Mouse (Mus musculus) CD4-positive helper T cell, adult 2 months (primary cell): Measurements from ENCODE around the gene Aimp2.
A peak's percentile ranks its signal among the peaks of the same experiment; 100 is the strongest.

Experiments
- DNase-seq: peaks from one replicate; pipeline ENCODE4 v3.0.0-alpha.2; 2012; ENCODE audit warnings: low read depth, missing footprints, low spot score

Gene Aimp2

GRCm38 (mm10) chr5:143909417-143910400, at the start of gene Aimp2, which contains the start of gene Pms2:
TSS of gene Aimp2 (minus strand) at chr5:143909847.
TSS of gene Pms2 (plus strand) at chr5:143909964.
- DNase-seq: peak; percentile 97

DNA sequence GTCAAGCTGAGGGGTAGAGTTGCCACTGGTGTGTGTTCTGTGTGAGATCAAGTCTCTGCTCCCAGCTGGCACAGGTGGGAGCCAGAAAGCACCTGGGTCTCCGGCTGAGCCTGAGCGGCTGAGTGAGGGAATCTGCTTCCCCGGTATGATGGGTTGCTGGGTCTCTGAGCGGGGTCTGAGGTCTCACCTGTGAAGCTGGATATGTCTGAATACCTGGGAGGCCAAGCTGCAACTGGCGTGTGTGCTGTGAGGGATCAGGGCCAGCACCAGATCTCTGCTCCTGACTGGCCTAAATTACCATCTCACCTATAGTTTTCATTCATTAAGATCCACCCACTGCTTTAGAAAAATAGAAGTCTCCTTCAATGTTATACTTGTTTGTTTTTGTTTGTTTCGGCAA, 47.5 kb upstream of the Aimp2 start:
- DNase-seq: no peak

DNA sequence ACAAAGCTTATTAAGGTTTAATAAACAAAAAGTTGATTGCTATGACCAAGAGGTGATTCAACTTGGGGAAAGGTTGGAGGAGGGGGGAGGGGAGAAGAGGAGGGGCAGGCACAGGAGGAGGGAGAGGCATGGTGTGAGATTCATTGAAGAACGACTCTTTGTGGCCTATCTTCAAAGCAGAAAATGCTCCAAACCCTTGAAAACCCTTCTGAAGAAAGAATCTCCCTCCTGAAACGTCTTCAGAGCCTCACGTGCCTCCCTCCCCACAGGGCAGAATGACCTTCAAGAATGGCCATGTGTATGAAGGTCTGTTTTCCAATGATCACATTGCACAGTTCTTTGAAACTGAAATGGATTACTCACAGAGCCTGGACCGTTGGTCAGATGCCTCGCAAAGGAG, 40.4 kb upstream of the Aimp2 start:
- DNase-seq: no peak

DNA sequence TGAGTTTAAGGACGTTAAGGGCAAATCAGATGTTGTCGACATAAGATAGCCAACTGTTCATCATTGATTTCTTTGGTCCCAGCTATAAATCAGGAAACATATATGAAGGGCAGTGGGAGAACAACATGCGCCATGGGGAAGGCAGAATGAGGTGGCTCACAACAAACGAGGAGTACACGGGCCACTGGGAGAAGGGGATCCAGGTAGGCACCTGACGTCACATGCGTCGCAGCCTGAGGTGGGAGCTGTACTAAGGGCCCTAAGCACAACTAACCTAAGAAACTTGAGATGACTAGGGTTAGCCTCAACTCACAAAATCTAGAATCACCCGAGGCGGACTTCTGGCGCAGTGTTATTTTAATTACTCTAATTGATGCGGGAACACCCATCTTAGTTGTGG, 38.7 kb upstream of the Aimp2 start:
- DNase-seq: no peak

DNA sequence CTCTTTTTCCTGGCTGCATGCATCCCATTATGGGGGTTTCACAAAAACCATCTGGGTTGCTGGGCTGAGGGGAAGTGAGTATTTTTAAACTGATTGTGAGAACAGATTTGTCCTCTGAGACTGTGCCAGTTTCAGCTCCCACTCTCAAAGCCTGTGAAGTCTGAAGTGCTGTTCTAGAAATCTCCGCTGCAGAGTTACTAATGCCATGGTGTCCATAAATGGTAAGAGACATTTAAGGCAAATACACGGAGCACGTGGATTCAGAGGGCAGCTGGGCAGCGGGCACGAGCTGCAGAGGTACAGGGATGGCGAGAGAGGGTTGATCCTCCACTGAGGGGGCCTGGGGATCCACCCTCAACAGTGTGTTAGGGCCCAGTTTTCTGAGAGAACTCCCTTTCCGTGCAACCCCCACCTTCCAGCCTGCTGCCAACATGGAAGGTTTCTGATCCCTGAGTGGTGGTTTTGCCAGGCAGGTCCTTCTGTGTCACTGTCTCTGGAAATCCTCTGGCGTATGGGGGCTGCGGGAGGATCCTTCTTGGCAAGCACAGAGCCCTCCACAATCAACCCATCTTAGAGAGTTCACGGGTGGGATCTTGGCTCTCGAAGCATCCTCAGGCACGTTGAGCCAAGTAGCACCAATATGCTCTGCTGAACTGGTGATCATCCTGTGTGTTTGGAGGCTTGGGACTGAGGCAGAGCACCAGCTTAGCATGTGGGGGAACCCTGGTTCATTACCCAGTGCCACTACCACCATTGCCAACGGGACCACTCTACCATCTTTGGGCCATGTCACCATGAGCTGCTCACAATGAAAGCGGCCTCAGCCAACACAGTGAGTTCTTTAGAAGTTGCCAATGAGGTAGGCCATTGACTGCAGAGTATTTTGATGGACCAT, 33.8 kb upstream of the Aimp2 start:
- no peak for DNase-seq

DNA sequence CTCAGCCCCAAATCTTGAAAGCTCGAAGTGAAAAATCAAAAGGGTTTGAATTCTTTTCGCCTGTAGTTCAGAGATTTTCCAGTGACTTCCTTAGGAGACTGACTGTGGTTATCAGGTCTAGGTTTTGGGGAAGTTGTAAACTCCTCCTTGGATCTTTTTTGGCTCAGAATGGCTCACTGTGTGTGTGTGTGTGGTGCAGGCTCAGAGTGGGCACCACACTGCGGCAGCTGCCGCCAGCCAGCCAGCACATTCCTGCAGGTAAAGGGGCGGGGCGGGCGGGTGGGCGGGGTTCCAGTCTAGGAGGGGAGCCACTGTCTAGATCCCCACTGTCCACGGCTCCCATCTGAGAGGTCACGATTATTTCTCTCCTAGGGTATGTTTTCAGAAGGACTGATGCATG, 31.9 kb upstream of the Aimp2 start:
- no peak for DNase-seq

DNA sequence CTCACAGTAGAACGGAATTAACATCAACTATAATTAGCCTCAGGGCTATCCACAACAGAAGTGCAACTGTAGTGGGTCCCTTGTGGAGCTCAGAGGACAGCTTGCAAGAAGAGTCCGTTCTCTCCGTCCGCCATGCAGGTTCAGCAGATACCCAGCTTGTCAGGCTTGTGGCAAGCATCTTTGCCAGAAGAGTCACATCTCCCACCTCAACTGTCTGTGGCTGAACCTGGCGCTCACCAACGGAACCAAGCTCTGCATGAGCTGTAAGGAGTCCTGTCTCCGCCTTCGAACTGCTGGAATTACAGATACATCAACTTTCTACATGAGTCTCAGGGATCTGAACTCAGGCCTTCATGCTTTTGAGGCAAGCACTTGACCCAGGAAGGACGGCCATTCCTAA, 26.5 kb upstream of the Aimp2 start:
- DNase-seq: no peak

- no peak for DNase-seq
Observed at GRCm38 (mm10) chr5:143933875-143934274, 24.2 kb upstream of the Aimp2 start.

DNA sequence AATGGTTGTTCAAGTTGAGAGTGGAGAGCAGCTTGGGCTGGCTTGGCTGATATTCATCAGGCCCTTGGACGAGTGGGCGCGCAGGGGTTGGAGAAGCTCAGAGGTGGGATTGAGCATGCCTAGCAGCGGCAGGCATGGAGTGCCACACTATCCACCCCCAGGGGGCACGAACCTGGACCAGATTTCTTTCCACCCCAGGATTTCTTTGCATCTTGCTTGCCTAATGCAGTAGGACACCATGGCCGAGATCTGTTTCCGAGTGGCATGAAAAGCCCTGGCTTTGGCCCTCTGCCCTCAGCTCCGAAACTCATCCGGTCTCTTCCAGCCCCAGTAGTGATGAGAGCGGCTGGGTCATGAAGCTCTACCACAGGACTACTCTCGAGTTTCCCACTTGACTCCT, 23.8 kb upstream of the Aimp2 start:
- no peak for DNase-seq

- DNase-seq: no peak
Observed at GRCm38 (mm10) chr5:143932831-143933230, 23.2 kb upstream of the Aimp2 start, which contains the start of gene Rsph10b. TSS of gene Rsph10b (plus strand) at chr5:143933035.

DNA sequence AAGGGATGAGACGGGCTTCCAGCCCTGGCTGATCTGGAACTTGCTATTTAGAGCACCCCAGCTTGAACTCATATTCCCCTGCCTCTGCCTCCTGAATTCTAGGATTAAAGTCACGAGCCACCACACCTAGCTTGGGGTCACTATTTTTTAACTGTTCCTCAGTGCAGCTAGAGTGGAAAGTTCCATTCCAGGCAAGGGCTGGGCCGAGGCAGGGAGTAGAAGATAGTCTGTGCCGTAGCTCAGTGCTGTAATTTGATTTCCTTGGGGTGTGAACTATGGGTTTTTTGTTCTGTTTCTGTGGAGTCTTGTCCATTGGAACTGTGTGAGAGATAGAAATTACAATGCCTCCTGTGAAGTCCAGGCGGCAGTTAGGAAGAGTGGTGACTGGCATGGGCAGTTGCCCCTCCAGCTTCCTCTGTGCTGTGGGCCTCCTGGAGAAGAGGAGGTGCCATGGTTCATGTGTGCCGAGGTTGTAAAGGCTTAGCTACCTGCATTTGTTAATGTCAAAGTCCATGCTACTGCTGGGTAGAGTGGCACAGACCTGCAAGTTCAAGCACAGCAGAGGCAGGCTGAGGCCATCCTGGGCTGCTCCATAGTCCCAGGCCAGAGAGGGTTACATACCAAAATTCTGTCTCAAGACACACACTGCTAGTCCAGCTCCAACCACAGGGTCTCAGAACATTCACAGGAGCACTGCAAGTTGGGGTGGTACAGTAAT, 22.4 kb upstream of the Aimp2 start:
- no peak for DNase-seq

DNA sequence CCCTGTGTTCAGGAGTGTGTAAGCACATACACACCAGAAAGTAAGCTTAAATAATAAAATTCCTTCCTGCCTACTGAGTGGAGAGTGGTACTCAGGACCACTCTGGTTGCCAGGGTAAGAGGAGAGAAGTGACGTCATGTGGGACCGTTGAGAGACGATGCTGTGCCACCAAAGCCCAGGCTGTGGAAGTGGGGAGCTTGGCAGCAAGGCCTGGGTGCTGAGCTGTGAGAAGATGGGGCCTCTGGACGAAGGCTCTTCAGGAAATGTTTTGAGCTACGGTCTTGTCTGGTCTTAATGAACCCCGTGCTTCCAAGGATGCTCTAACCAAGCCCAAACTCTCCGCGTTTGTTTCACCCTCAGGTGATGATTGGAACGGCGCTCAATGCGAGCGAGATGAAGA, 21.0 kb upstream of the Aimp2 start:
- no peak for DNase-seq

GRCm38 (mm10) chr5:143929291-143929690, 19.6 kb upstream of the Aimp2 start:
- DNase-seq: no peak

- DNase-seq: no peak
Observed at GRCm38 (mm10) chr5:143927875-143928274, 18.2 kb upstream of the Aimp2 start, which contains the start of gene Gm42421. TSS of gene Gm42421 (plus strand) at chr5:143928175.

- no peak for DNase-seq
Observed at GRCm38 (mm10) chr5:143924781-143925452, 15.3 kb upstream of the Aimp2 start.

GRCm38 (mm10) chr5:143918120-143918519, 8.5 kb upstream of the Aimp2 start:
- DNase-seq: no peak

DNA sequence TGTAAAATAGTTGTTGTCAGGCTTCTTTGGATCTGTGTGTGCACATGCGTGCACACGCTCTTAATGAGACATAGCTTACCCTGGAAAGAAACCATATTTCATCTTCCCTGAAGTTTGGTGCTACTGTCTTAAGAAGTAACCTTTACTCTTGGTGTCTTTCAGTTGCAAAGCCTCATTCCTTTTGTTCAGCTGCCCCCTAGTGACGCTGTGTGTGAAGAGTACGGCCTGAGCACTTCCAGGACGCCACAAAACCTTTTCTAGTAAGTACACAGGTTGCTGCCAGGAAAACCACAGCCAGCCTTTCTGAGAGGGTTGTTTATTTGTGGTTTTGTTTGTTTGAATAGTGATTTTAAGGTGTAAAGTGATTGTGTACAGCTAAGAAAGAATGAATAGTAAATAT, 7.8 kb upstream of the Aimp2 start:
- peak; percentile 77 for DNase-seq

DNA sequence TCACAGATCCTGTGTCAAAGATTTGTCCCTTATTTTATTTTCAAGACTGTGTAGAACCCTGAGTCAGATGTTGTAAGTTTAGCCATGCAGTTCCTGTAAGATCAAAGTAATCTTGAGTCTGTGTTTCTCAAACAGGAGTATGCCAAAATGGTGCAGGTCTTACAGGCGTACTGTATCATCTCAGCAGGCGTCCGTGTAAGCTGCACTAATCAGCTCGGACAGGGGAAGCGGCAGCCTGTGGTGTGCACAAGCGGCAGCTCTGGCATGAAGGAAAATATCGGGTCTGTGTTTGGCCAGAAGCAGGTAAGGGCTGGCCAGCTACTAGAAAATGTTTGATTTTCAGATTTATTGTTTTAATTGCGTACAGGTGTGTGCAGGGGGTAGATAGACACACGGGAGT, 6.6 kb upstream of the Aimp2 start:
- no peak for DNase-seq

GRCm38 (mm10) chr5:143908926-143909325, 721 bp downstream of the Aimp2 start:
- peak; percentile 8 for DNase-seq

GRCm38 (mm10) chr5:143906429-143906828, 3.2 kb downstream of the Aimp2 start:
- no peak for DNase-seq

DNA sequence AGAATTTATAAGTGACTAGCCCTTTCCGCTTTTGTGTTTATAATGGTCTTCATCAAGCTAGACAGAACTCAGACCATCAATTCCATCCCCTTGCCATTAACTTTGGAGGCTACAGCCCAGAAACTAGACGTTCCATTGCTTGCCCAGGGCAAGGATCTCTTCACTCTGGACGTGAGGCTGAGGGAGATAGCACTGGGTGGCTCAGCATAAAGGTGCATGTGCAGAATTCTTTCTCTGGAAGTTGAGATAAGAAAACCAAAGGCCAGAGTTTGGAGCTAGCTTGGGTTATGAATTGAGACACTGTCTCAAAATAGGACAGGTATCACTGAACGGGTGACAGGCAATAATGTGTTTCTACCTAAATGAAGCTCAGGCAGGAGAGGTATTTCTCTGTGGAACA, 5.8 kb downstream of the Aimp2 start:
- no peak for DNase-seq
